Mouse (Mus musculus): Measurements from ENCODE around the gene Tpm3.
A peak's percentile ranks its signal among the peaks of the same experiment; 100 is the strongest.

DNA sequence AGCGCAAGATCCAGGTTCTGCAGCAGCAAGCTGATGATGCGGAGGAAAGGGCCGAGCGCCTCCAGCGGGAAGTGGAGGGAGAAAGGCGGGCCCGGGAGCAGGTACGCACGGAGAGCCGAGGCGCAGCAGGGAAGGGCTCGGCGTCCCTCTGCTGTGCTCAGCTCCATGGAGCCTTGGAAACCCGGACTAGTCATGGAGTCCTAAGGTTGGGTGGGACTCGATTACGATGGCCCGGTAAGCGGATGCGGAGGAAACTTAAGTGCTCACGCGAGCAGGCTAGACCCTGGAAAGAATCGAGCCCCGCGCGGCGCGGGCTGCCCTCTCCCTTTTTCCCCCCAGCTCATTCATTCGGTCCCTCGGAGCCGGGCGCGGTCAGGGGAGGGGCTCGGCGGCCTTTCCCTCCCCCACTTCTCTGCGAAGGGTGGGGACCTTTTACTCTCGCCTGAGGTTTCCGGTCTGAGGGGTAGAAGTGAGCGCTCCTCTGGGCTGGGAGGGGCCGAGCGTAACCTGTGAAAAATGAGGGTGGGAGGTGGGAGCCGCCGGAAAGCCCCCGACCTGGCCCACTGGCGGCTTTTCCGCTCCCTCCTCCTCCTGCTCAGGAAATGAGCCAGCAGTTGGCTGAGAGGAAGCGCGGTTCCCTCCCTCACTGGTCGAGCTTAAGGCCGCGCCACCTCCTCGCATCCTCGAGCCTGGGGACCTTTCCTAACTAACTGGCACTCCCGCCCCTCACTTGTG lies 7.5 kb downstream of the Tpm3 start:
- TF ChIP-seq POLR2A (IDR thresholded peaks at IDR 0.05; ENCODE audit: insufficient read depth, low read length) (peak; percentile 19), CTCF (IDR thresholded peaks at IDR 0.05; ENCODE audit: low read depth, low read length) (no peak)
